Mouse (Mus musculus) forebrain, postnatal 0 days (tissue): ENCODE measurements around the gene Cpeb1. TPM values are rescaled to one million over a fixed set of nuclear protein-coding genes. Genes with fewer than 3 reads are reported as not detected.
A peak's percentile ranks its signal among the peaks of the same experiment; 100 is the strongest.

Experiments
- ATAC-seq: fragments of 200-750 bp; cut with Nextera tagmentation; 2 replicates; pipeline ENCODE4 v1.8.0; 2017; ENCODE audit warnings: mild to moderate bottlenecking, moderate library complexity
- DNase-seq: peaks from one replicate; pipeline ENCODE4 v3.0.0-alpha.2; 2015
- H3K27ac ChIP-seq: fragments of 300-500 bp; sonication (generic); 2 replicates; pipeline ENCODE4 v1.5.1; 2014; ENCODE audit warnings: low read depth, mild to moderate bottlenecking, antibody characterized with exemption, low read length, moderate library complexity, mixed read lengths
- H3K27me3 ChIP-seq: fragments of 300-500 bp; sonication (generic); 2 replicates; pipeline ENCODE4 v1.6.1; 2014; ENCODE audit warnings: mild to moderate bottlenecking, low read length, mixed read lengths; ENCODE audit not compliant: insufficient read depth
- H3K36me3 ChIP-seq: fragments of 300-500 bp; sonication (generic); 2 replicates; pipeline ENCODE4 v1.6.1; 2014; ENCODE audit warnings: mild to moderate bottlenecking, moderate library complexity; ENCODE audit not compliant: insufficient read depth
- H3K4me1 ChIP-seq: fragments of 300-500 bp; sonication (generic); 2 replicates; pipeline ENCODE4 v1.6.1; 2014; ENCODE audit warnings: antibody characterized with exemption; ENCODE audit not compliant: insufficient read depth
- H3K4me2 ChIP-seq: fragments of 300-500 bp; sonication (generic); 2 replicates; pipeline ENCODE4 v1.6.1; 2014; ENCODE audit warnings: low read depth, mild to moderate bottlenecking, moderate library complexity
- H3K4me3 ChIP-seq: fragments of 300-500 bp; sonication (generic); 2 replicates; pipeline ENCODE4 v1.5.1; 2014; ENCODE audit warnings: low read depth, low read length, mixed read lengths
- H3K9ac ChIP-seq: fragments of 300-500 bp; sonication (generic); 2 replicates; pipeline ENCODE4 v1.6.1; 2014; ENCODE audit warnings: mild to moderate bottlenecking
- H3K9me3 ChIP-seq: fragments of 300-500 bp; sonication (generic); 2 replicates; pipeline ENCODE4 v1.6.1; 2016; ENCODE audit warnings: low read length
- CTCF ChIP-seq: sonication (generic); IDR thresholded peaks from 2 replicates; pipeline ENCODE4 v1.5.1; 2016; ENCODE audit warnings: antibody characterized with exemption, control low read depth, low read depth
- WGBS: fragments of 180-500 bp; shearing (Covaris S2); extraction: QIAGEN DNeasy Blood & Tissue Kit; methylation state at CpG from one replicate; pipeline ENCODE4 v1.1.7; 2014; 5-methylcytosine and 5-hydroxymethylcytosine counted together
- polyA plus RNA-seq: library from polyadenylated mRNA; unstranded; fragments of >200 nt; fragmentation: Nextera tagmentation; extraction: Ambion mirVana; gene quantifications from 2 replicates; pipeline ENCODE4 v1.2.1, GENCODE M21; 2015
- total RNA-seq: library from RNA; depleted of rRNA; stranded (reverse); fragments of >200 nt; gene quantifications from 2 replicates; pipeline ENCODE4 v1.2.3, GENCODE M21; 2014

Gene Cpeb1
- total and polyA plus RNA-seq, 2 experiments from 2014 or later, result 5.1 to 6.7 TPM

- peaks cover 47% of the 10 kb centered on the region for H3K36me3 ChIP-seq
- WGBS, result 49% methylated on average over 18 of the region's 18 CpGs
- no peak overlapping the region for H3K27ac ChIP-seq
- H3K9ac ChIP-seq, result no peak overlapping the region
- H3K27me3 ChIP-seq, result no peaks in the 10 kb centered on the region
- H3K4me3 ChIP-seq, result no peak overlapping the region
- H3K4me2 ChIP-seq, result no peak overlapping the region
- TF ChIP-seq CTCF, result no peak
- no peaks in the 10 kb centered on the region for H3K4me1 ChIP-seq
- ATAC-seq (peak; percentile 26; the same call in 1 of the 2 replicates), DNase-seq (no peak)
- no peaks in the 10 kb centered on the region for H3K9me3 ChIP-seq
Measured at GRCm38 (mm10) chr7:81335705-81336431, 119.4 kb downstream of the Cpeb1 start.

DNA sequence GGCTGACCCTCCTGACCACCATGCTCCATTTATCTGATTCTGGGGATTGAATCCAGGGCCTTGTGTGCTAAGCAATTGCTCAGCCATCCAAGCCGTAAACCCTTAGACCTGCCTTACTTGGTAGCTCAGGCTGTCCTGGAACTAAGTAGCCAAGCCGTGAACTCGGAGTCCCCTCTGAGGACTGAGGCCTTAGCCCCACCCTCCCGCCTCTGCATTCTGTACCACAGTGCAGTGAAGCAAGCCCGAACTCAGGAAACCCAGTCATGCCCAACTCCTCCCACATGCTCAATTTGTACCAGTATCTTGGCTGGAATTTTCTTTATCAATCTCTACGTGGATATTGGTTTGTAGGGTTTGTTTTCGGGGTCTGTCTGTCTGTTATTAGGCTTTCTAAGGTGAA, 123.4 kb downstream of the Cpeb1 start:
- H3K9ac ChIP-seq, result no peak overlapping the region

DNA sequence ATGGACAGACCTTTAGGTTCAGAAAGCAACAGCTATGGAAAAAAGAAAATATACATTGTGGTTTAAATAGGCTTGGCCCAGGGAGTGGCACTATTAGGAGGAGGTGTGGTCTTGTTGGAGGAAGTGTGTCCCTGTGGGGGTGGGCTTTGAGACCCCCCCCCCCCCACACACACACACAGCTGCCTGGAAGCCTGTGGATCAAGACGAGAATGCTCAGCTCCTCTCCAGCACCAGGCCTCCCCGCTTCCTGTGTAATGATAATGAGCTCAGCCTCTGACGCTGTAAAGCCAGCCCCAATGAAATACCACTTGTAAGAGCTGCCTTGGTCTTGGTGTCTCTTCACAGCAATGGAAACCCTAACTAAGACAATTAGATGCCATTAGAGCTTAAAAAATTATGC, 124.5 kb downstream of the Cpeb1 start:
- H3K27me3 ChIP-seq, result no peaks in the 10 kb centered on the region
- H3K9me3 ChIP-seq, result no peaks in the 10 kb centered on the region
- ATAC-seq (no peak), DNase-seq (no peak)
- no peaks in the 10 kb centered on the region for H3K4me1 ChIP-seq
- no peak for TF ChIP-seq CTCF
- no peak overlapping the region for H3K4me3 ChIP-seq
- peaks cover 40% of the 10 kb centered on the region for H3K36me3 ChIP-seq
- H3K4me2 ChIP-seq, result no peak overlapping the region
- no peak overlapping the region for H3K9ac ChIP-seq
- no peak overlapping the region for H3K27ac ChIP-seq
- WGBS, result 26% methylated on average over 3 of the region's 3 CpGs

More for the DNA sequence above, 123.4 kb downstream of the Cpeb1 start:
- Histone ChIP-seq H3K9me3 (no peaks in the 10 kb centered on the region), H3K4me1 (no peaks in the 10 kb centered on the region), H3K4me2 (no peak overlapping the region), H3K27me3 (no peaks in the 10 kb centered on the region), H3K4me3 (no peak overlapping the region), H3K36me3 (peaks cover 36% of the 10 kb centered on the region), H3K27ac (no peak overlapping the region)
- no peak for TF ChIP-seq CTCF
- ATAC-seq (no peak), DNase-seq (no peak)
- 79% methylated on average over 7 of the region's 7 CpGs for WGBS

- Histone ChIP-seq H3K4me3 (no peak overlapping the region), H3K27me3 (no peaks in the 10 kb centered on the region), H3K9ac (no peak overlapping the region), H3K4me1 (no peaks in the 10 kb centered on the region), H3K9me3 (no peaks in the 10 kb centered on the region), H3K4me2 (no peak overlapping the region), H3K27ac (no peak overlapping the region), H3K36me3 (peaks cover 24% of the 10 kb centered on the region; the same call in 1 of the 2 replicates)
- WGBS, result 86% methylated on average over 10 of the region's 10 CpGs
- ATAC-seq (no peak), DNase-seq (no peak)
- TF ChIP-seq CTCF, result no peak
Measured at GRCm38 (mm10) chr7:81327661-81328060, 127.6 kb downstream of the Cpeb1 start.

- Histone ChIP-seq H3K4me3 (no peak overlapping the region), H3K9me3 (no peaks in the 10 kb centered on the region), H3K4me1 (no peaks in the 10 kb centered on the region), H3K4me2 (no peak overlapping the region), H3K9ac (no peak overlapping the region), H3K27ac (no peak overlapping the region), H3K27me3 (no peaks in the 10 kb centered on the region), H3K36me3 (peaks cover 16% of the 10 kb centered on the region; the same call in 1 of the 2 replicates)
- 84% methylated on average over 6 of the region's 6 CpGs for WGBS
- TF ChIP-seq CTCF, result no peak
- ATAC-seq (no peak), DNase-seq (no peak)
Measured at GRCm38 (mm10) chr7:81326859-81327258, 128.4 kb downstream of the Cpeb1 start.

- ATAC-seq, result no peak
- 94% methylated on average over 12 of the region's 12 CpGs for WGBS
Measured at GRCm38 (mm10) chr7:81326043-81326442, 129.2 kb downstream of the Cpeb1 start.

DNA sequence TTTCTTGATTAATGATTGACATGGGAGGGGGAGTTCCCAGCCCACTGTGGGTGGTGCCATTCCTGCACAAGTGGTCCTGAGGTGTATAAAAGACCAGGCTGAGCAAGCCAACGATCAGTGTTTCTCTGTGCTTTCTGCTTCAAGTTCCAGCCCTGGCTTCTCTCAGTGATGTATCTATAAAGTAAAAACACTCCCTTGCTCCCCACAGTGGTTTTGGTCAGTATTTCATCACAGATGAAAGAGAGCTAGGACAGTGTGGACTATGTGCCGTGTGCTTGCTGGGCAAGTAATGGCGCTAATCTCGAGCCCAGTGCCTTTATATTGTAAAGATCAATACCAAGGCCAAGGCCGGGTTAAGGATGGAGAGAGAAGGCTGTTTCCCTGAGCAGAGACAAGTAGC, 133.5 kb downstream of the Cpeb1 start:
- WGBS, result 74% methylated on average over 5 of the region's 5 CpGs
- no peak overlapping the region for H3K4me3 ChIP-seq
- no peak overlapping the region for H3K27ac ChIP-seq
- no peaks in the 10 kb centered on the region for H3K4me1 ChIP-seq
- ATAC-seq, result peak; percentile 42; the same call in 1 of the 2 replicates
- H3K9me3 ChIP-seq, result no peaks in the 10 kb centered on the region
- TF ChIP-seq CTCF, result peak; percentile 44; the same call in 1 of the 2 replicates
- H3K27me3 ChIP-seq, result no peaks in the 10 kb centered on the region
- peaks cover 5% of the 10 kb centered on the region; the same call in 1 of the 2 replicates for H3K36me3 ChIP-seq
- H3K9ac ChIP-seq, result no peak overlapping the region
- no peak overlapping the region for H3K4me2 ChIP-seq
- no peak for DNase-seq

More at GRCm38 (mm10) chr7:81326043-81326442, 129.2 kb downstream of the Cpeb1 start:
- no peaks in the 10 kb centered on the region for H3K27me3 ChIP-seq
- no peaks in the 10 kb centered on the region for H3K4me1 ChIP-seq
- no peaks in the 10 kb centered on the region for H3K9me3 ChIP-seq
- H3K27ac ChIP-seq, result no peak overlapping the region
- peaks cover 14% of the 10 kb centered on the region; the same call in 1 of the 2 replicates for H3K36me3 ChIP-seq
- no peak overlapping the region for H3K4me3 ChIP-seq
- no peak for TF ChIP-seq CTCF
- DNase-seq, result no peak
- H3K9ac ChIP-seq, result no peak overlapping the region
- H3K4me2 ChIP-seq, result no peak overlapping the region
